Mouse (Mus musculus): ENCODE data around the gene Gbgt1.
A peak's percentile ranks its signal among the peaks of the same experiment; 100 is the strongest.
"Not testable (repeated sequence)": the region's sequence is repeated elsewhere in the genome, so short reads cannot be mapped to it uniquely, and the experiment has no call there.

Gene Gbgt1

DNA sequence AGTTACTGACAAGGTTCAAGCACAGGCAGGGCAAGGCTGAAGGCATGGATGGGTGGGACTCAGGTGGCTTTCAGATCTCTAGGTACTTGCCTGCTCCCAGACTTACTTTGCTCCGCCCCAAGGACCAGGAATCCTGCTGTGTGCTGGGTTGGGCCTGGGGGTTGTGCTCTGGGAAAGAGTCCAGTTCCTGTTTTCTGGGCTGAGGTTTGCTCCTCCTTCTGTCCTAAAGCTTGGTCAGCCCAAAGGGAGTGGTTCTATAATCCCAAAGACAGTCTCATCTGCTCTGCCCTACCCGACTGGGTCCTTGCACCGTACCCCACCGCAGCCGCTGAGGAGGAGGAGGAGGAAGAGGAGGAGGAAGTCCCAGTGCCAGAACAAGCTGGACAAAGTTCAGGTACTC lies at the start of gene Gbgt1:
Gene Gbgt1, plus strand, starts transcription at position 221 of the 400 bp plus-strand sequence.
- peak; percentile 23 for DNase-seq (ENCODE audit: low read depth)

DNA sequence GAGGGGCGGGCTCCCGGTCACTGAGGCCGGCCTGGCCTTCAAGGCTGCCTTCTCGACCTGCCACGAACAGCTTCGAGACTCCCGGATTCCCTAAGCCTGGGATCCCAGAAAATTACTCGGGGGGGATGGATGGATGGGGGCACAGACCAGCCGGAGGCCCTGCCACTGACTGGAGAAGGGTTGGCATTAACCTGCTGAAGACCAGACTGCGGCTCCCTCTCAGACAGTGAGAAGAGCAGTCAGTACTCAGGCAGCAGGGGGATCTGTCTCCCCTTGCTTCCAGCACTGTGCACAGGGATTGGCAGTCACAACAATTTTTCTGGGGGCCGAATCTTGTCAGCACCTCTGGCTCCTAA lies 49.4 kb upstream of the Gbgt1 start:
- no peak for DNase-seq (ENCODE audit: low read depth)

DNA sequence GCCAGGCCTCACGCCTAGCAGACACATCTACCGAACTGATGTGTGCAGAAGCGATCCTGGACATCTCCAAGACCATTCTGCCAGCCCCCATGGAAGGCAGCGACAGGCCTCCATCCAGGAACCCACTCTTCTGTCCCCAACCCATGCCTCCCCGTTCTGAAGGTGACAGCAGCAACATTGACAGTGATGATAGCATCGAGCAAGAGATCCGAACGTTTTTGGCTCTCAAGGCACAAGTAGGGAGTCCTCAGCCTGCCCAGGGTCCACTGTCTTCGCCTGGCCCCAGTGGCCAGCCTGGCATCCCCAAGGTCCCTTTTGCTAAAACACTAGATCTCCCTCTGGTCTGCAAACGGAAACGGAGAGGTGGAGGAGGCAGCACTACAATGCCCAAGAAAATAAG lies 45.0 kb upstream of the Gbgt1 start:
- no peak for DNase-seq (ENCODE audit: low read depth)

DNA sequence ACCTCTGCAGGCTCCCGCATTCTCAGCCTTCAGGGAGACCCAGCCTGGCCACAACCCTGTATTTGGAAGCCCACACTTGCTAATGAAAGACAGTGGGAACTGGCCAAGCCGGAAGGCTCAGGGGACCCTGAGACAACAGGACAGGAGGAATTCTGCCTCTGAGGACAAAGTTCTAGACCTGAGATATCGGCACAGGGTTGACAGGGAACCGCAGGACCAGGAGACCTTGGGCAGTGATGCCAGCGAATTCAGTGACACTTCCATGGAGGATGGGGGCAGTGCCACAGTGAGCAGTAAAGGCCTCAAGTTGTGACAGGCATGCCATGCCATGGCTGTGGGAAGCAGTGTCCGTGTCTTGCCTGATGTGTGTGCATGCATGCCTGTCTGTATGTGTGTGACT lies 43.2 kb upstream of the Gbgt1 start:
- no peak for DNase-seq (ENCODE audit: low read depth)

DNA sequence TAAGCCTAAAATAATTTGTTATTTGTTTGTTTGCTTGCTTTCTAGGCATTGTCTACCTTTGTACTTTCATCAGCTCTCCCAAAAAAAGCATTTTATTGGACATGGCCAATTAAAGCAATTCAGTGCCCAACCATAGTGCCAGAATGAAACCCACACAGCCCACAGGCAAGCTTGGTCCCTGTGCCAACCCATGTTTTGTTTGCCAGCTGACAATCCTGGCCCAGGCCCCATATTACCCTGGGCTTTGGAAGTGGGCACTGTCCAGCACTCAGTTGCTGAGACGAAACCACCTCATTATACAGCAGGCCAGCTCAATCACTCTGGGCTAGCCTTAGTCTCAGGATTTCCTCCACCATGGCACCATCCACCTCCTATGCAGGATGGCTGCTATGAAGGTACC lies 40.1 kb upstream of the Gbgt1 start:
- no peak for DNase-seq (ENCODE audit: low read depth)

DNA sequence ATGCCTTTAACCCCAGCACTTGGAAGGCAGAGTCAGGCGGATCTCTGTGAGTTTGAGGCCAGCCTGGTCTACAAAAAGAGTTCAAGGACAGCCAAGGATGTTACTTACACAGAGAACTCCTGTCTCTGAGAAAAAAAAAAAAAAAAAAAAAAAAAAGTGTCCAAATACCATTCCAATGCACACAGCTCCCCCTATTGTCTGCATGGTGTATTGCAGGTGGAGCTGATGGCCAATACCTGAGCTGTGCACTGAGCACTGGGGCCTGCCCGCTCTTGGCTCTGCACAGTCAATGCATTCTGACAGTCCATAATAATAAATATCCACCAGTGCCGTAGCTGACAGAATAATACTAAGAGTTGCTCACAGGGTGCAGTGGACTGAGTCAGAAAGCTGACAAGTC lies 32.8 kb upstream of the Gbgt1 start:
- peak; percentile 76 for DNase-seq (ENCODE audit: low read depth)

DNA sequence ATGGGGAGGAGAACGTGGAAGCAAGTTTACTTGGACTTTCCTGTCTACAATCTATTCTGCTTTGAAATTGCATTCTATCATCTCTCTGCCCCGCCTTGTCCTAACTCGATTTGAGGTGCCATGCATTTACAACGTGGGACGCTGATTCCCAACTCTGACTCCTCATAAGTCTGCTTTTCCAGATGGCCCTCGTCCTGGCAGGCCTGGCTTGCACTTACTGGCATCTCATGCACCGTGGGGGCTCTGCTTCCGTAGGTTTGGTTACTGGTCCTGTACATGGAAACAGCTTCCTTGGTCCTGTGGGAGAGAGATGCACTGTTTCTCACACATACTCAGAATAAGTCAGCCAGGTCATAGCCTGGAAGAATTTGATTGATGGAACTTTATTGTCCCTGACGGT lies 31.8 kb upstream of the Gbgt1 start:
- DNase-seq (ENCODE audit: low read depth): no peak

GRCm38 (mm10) chr2:28465836-28466518 lies 30.7 kb upstream of the Gbgt1 start, which contains the start of gene 1700007K13Rik:
TSS of gene 1700007K13Rik (minus strand) at chr2:28466332.
- peak; percentile 63 for DNase-seq (ENCODE audit: low read depth)

DNA sequence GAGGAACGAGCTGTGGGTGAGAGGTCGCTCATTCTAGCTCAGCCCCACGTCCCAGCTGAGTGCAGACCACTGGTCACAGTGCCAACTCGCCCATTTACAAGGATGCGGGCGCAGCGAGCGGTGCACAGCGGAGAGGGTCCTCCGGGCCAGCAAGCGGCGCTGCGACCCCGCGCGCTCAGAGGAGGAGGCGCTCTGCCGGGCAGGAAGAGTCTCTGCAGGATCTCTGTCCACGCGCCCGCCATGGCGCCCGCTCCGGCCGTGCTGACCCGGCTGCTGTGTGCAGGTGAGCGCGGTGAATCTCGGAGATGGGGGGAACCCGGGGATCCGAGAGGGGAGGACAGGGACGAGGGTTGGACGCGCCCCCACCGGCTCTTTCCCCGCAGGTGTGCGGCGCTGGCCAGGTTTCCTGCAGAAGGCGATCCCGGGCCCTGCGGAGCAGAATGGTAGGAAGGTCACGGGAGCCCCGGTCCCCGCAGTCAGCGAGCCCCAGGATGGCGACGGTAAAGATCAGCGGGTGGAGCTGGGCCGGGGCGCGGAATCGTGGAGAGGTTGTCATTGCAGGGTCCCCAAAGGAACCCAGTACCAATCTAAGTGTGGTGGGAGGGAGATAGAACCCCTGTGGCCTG lies 28.7 kb upstream of the Gbgt1 start, which contains the start of gene Mrps2:
Gene Mrps2, plus strand, starts transcription at position 207 of the 626 bp plus-strand sequence.
- peak; percentile 93 for DNase-seq (ENCODE audit: low read depth)

- peak; percentile 12 for DNase-seq (ENCODE audit: low read depth)
These were observed 28.0 kb upstream of the Gbgt1 start for GRCm38 (mm10) chr2:28468486-28469225.

- DNase-seq (ENCODE audit: low read depth): no peak
These were observed 27.2 kb upstream of the Gbgt1 start for GRCm38 (mm10) chr2:28469461-28469860.

DNA sequence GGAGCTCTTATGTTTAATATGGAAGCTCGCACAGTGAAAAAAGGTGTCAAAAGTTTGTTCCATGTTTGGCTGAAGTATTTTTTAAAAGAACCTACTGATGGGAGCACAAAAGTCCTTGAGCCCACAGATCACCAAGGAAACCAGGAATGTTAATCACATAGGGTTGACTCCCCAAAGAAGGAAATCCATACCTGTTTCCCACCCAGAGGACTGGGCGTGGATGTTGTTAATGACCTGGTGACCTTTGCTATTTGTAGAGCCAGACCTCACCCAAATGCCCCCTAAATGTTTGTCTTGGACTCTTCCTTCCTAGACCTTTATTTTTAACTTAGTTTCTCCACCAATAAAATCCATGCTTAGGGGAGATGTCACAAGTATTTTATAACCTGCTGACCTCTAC lies 26.1 kb upstream of the Gbgt1 start:
- no peak for DNase-seq (ENCODE audit: low read depth)

- DNase-seq (ENCODE audit: low read depth): not testable (repeated sequence)
These were observed 24.7 kb upstream of the Gbgt1 start for GRCm38 (mm10) chr2:28472011-28472410.

DNA sequence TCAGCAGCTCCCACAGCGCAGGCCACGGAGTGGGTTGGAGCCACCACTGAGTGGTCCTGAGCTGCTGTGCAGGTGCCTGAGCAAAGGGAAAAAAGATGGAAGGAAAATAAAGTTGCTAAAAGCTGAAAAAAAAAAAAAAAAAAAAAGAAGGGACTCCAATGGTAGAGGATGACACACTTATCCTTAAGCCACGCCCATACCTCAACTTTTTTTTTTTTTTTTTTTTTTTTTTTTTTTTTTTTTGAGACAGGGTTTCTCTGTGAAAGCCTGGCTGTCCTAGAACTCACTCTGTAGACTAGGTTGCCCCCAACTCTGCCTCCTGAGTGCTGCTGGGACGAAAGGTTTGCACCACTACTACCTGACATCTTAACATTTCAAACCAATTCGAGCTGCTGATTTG lies 18.7 kb upstream of the Gbgt1 start:
- not testable (repeated sequence) for DNase-seq (ENCODE audit: low read depth)

DNA sequence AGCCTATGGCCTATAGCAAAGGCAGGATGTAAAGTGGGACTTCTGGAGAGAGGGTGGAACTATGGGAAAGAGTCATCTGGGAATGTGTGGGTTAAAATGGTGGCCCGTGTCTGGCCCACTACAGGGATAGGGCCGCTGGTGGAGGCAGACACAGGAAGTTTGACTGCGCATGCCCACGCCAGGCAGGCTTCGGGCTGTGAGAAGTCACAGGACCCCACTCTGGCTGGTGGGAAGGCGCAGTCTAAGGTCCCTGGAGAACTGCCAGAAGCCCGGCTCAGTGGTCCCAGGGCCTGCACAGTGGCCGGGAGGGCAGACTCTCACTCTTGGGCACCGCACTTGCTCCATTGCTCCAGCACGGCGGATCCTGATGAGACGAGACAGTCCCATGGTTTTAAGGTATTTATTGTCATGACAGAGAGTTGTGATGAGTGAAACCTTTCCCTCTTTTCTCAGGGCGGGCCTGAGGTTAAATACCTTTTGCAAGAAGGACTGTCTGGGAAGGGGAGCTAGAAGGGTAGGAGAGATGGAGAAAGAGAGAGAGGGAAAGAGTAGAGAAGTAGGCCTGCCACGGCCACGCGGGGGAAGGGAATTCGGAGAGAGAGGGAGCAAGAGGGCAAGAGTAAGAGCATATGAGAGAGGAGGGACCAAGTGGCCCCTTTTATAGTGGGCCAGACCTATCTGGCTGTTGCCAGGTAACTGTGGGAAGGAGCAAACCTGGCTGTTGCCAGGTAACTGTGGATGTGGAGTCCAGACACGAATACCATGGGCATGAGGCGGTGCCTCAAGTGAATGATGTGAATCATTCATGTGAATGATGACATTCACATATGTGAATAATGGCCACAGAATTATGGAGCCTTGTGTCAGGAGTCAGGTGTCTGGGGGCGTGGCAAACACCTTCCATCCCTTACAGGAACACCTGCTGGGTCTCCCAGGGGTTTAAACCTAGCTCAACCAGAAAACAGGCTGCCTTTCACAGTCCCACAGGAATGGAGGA lies 17.2 kb upstream of the Gbgt1 start:
- DNase-seq (ENCODE audit: low read depth): no peak

DNA sequence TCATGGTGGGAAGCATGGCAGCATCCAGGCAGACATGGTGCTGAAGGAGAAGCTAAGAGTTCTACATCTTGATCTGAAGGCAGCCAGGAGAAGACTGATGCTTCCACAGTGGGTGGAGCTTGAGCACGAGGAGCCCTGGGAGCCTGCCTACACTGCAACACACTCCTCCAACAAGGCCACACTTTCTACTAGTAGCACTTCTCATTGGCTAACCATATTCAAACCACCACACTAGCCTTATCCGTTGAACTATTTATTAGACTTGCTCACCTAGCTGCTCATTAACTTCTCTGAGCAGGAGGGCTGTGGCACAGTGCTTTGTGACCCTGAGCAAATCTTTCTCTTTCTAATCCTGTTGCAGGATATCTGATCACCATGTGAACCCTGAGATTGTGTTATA lies 12.8 kb upstream of the Gbgt1 start:
- no peak for DNase-seq (ENCODE audit: low read depth)

DNA sequence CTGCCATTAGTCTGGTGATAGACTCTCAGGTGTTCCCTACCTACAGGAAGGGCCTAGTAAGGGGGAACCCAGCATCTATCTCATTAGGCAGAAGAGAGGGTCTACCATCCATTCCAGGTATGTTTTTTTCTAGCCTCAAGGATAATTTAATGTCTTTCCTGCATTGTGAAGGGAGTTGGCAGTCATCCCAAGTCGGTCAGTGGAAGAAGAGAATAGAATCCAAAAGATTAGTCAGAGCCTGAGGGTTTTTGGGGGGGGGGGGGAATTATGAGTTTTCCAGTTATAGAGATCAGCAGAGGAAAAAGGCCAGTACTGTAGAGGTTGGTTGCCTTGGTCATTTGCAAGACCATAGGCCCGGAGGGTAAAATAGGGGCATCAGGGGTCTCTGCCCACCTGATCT lies 2.2 kb upstream of the Gbgt1 start:
- peak; percentile 86 for DNase-seq (ENCODE audit: low read depth)

- DNase-seq (ENCODE audit: low read depth): peak; percentile 55
These were observed 1.4 kb upstream of the Gbgt1 start for GRCm38 (mm10) chr2:28495207-28495756.

- DNase-seq (ENCODE audit: low read depth): no peak
These were observed 693 bp upstream of the Gbgt1 start for GRCm38 (mm10) chr2:28495801-28496595.

DNA sequence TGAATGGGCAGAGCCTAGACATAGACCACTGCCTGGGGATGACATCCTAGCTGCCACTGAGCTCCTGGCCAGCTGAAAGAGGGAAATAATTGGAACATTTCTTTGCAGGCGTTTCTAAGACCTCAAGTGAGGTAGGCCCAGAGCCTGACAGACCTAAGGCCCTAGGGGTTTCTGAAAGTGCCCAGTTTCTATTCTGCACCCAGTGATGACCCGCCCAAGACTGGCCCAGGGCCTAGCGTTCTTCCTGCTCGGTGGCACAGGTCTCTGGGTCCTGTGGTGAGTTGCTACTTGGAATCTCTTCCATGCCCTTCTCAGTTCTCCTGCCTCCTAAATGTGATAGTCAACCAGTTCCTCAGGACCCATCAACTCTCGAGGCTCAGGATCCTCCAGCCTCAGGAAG lies 870 bp downstream of the Gbgt1 start:
- DNase-seq (ENCODE audit: low read depth): no peak

GRCm38 (mm10) chr2:28498431-28498830 lies 1.7 kb downstream of the Gbgt1 start:
- DNase-seq (ENCODE audit: low read depth): no peak

All from NIH3T3 (cell line).